Mouse (Mus musculus): ENCODE measurements at regions not wholly inside any gene's neighbourhood (a gene's known extent, or its start where the extent isn't known, plus 50 kb on each side); places are given as distances from the start of the nearest gene placed in this dataset.

DNA sequence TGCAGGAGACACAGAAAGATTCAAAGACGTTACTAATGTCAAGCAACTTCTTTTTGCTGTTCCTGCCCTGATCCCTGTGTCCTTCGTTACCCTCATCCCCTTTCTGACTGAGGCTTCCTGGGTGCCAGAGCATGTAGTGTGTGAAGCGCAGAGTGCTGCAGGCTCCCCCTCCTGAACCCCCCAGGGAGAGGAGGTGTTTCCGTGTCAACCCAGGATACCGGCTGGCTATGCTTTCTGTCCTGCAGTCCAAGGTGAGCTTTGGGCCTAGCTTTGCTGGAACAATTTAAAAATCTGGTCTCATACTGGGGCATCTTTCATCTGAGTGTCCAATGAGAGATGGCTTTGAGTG is 67.0 kb upstream of the Sept5 start:
- H3K27me3 ChIP-seq (replicated peaks; ENCODE audit: control insufficient read depth, insufficient read depth, low read length): no peaks in the 10 kb centered on the region
- 81% methylated on average over 5 of the region's 5 CpGs for WGBS
- H3K4me1 ChIP-seq (replicated peaks; ENCODE audit: control insufficient read depth, insufficient read depth, low read length): no peaks in the 10 kb centered on the region
- no peak overlapping the region for H3K27ac ChIP-seq (ENCODE audit: low read depth, low read length)
- H3K4me3 ChIP-seq (ENCODE audit: low read depth, low read length): no peak overlapping the region
- no peak overlapping the region for H3K4me2 ChIP-seq (replicated peaks; ENCODE audit: low read depth)
- no peak for TF ChIP-seq CTCF (IDR thresholded peaks at IDR 0.05; ENCODE audit: low read depth)
- H3K9me3 ChIP-seq (ENCODE audit: control insufficient read depth): no peaks in the 10 kb centered on the region
- ATAC-seq: no peak
- no peak overlapping the region for H3K9ac ChIP-seq (ENCODE audit: low read depth, low read length)
- no peaks in the 10 kb centered on the region for H3K36me3 ChIP-seq (ENCODE audit: control insufficient read depth, insufficient read depth)

GRCm38 (mm10) chr16:18704126-18704525 is 72.5 kb upstream of the Cldn5 start:
- WGBS: 56% methylated on average over 9 of the region's 9 CpGs

DNA sequence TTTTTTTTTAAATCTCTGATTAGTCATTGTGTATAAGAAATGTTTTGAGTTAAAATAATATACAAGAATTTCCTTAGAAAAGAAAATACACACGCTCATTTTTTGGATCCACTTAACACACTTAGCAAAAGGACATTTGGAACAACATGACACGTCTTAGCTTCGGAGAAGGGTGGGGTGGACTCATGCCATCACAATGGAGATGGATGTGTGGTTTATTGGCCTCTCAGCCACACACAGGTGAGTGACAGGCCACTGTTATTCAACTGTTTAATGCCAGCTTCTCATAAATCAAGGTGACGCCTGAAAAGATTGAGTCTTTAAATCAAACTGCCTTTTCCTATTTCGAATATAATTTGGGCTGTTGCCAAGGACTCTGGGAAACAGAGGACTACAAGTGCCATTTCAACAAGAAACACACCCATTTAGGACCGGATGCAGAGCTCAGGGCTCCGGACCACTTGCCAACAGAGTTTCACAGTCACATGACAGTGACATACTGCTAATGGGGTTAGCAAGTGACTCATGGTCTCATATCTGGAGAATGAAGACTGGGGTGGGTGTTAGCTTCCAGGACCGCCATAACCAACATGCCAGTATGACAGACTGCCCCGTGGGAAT is 71.5 kb upstream of the Cldn5 start:
- Histone ChIP-seq H3K9ac (ENCODE audit: low read depth, low read length) (no peak overlapping the region), H3K27me3 (replicated peaks; ENCODE audit: control insufficient read depth, insufficient read depth, low read length) (no peaks in the 10 kb centered on the region), H3K9me3 (ENCODE audit: control insufficient read depth) (no peaks in the 10 kb centered on the region), H3K4me1 (replicated peaks; ENCODE audit: control insufficient read depth, insufficient read depth, low read length) (no peaks in the 10 kb centered on the region), H3K4me2 (replicated peaks; ENCODE audit: low read depth) (no peak overlapping the region), H3K27ac (ENCODE audit: low read depth, low read length) (no peak overlapping the region), H3K36me3 (ENCODE audit: control insufficient read depth, insufficient read depth) (no peaks in the 10 kb centered on the region), H3K4me3 (ENCODE audit: low read depth, low read length) (no peak overlapping the region)
- TF ChIP-seq CTCF (IDR thresholded peaks at IDR 0.05; ENCODE audit: low read depth): no peak
- WGBS: 44% methylated on average over 9 of the region's 9 CpGs
- ATAC-seq: no peak

More at GRCm38 (mm10) chr16:18704126-18704525, 72.5 kb upstream of the Cldn5 start:
- no peak overlapping the region for H3K4me2 ChIP-seq (replicated peaks; ENCODE audit: low read depth)
- no peak overlapping the region for H3K27ac ChIP-seq (ENCODE audit: low read depth, low read length)
- no peaks in the 10 kb centered on the region for H3K4me1 ChIP-seq (replicated peaks; ENCODE audit: control insufficient read depth, insufficient read depth, low read length)
- TF ChIP-seq CTCF (IDR thresholded peaks at IDR 0.05; ENCODE audit: low read depth): no peak
- ATAC-seq: no peak
- H3K9ac ChIP-seq (ENCODE audit: low read depth, low read length): no peak overlapping the region
- no peak overlapping the region for H3K4me3 ChIP-seq (ENCODE audit: low read depth, low read length)
- no peaks in the 10 kb centered on the region for H3K9me3 ChIP-seq (ENCODE audit: control insufficient read depth)
- no peaks in the 10 kb centered on the region for H3K27me3 ChIP-seq (replicated peaks; ENCODE audit: control insufficient read depth, insufficient read depth, low read length)
- H3K36me3 ChIP-seq (ENCODE audit: control insufficient read depth, insufficient read depth): no peaks in the 10 kb centered on the region

DNA sequence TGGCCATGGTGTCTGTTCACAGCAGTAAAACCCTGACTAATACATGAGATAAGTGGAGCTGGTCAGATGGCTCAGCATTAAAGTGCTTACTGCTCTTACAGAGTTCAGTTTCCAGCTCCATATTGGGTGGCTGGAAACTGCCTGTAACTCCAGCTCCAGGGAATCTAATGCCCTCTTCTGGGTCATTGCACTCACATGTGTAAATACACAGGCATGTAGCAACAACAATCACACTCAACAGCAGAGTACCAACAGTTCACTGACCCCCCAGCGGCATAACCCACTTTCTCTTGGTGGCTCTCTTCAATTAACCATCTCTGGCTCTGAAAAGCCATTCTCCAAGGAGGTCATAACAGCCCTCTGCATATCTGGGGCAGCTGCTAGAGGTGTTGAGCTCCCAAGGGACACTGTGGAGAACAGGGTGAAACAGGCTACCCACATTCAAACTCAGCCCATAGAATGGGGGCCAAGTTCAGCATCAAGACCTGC is 65.0 kb upstream of the Cldn5 start:
- ATAC-seq: no peak
- Histone ChIP-seq H3K27ac (ENCODE audit: low read depth, low read length) (no peak overlapping the region), H3K4me2 (replicated peaks; ENCODE audit: low read depth) (no peak overlapping the region), H3K4me1 (replicated peaks; ENCODE audit: control insufficient read depth, insufficient read depth, low read length) (no peaks in the 10 kb centered on the region), H3K4me3 (ENCODE audit: low read depth, low read length) (no peak overlapping the region), H3K36me3 (ENCODE audit: control insufficient read depth, insufficient read depth) (no peaks in the 10 kb centered on the region), H3K27me3 (replicated peaks; ENCODE audit: control insufficient read depth, insufficient read depth, low read length) (no peaks in the 10 kb centered on the region), H3K9ac (ENCODE audit: low read depth, low read length) (no peak overlapping the region), H3K9me3 (ENCODE audit: control insufficient read depth) (no peaks in the 10 kb centered on the region)
- no peak for TF ChIP-seq CTCF (IDR thresholded peaks at IDR 0.05; ENCODE audit: low read depth)
- WGBS: 81% methylated on average over 1 of the region's 1 CpGs

DNA sequence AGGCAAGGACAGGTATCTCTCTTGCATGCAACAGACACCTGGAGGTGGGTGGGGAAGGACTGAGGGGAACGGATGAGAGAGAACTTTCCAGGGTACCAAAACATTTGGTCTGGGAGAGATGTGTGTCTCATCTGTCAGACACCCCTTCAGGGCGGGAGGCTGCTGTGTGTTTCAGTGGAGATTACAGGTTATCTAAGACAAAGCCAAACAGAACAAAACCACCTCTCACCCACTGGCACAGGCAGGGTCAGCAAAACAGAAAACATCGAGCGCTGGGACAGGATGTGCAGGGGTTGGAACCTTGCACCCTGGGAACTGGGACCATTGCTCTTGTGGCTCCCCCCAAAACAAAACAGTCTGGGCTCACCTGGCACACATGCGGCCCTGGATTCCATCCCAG is 63.6 kb upstream of the Cldn5 start:
- Histone ChIP-seq H3K9ac (ENCODE audit: low read depth, low read length) (no peak overlapping the region), H3K27me3 (replicated peaks; ENCODE audit: control insufficient read depth, insufficient read depth, low read length) (no peaks in the 10 kb centered on the region), H3K36me3 (ENCODE audit: control insufficient read depth, insufficient read depth) (no peaks in the 10 kb centered on the region), H3K4me1 (replicated peaks; ENCODE audit: control insufficient read depth, insufficient read depth, low read length) (no peaks in the 10 kb centered on the region), H3K27ac (ENCODE audit: low read depth, low read length) (no peak overlapping the region), H3K4me2 (replicated peaks; ENCODE audit: low read depth) (no peak overlapping the region), H3K9me3 (ENCODE audit: control insufficient read depth) (no peaks in the 10 kb centered on the region), H3K4me3 (ENCODE audit: low read depth, low read length) (no peak overlapping the region)
- no peak for ATAC-seq
- no peak for TF ChIP-seq CTCF (IDR thresholded peaks at IDR 0.05; ENCODE audit: low read depth)
- WGBS: 61% methylated on average over 5 of the region's 5 CpGs

DNA sequence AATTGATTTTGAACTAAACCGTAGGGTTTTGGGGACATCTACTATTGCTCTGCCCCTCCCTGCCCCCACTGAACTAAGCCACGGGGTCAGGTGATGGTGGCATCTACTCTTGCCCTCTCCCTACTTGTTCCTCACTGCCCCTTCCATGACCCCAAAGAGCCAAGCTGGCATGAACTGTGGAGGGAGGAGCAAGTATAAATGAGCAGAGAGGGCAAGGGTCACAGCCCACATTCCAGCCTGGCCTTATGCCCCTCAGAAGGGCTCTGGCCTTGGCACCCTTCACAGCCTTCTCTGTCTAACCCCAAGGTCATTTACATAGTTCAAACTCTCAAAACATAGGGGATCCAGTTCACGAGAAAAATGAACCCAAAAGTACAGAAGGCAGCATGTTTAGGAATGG is 61.3 kb upstream of the Cldn5 start:
- no peak overlapping the region for H3K27ac ChIP-seq (ENCODE audit: low read depth, low read length)
- no peak overlapping the region for H3K4me2 ChIP-seq (replicated peaks; ENCODE audit: low read depth)
- no peaks in the 10 kb centered on the region for H3K36me3 ChIP-seq (ENCODE audit: control insufficient read depth, insufficient read depth)
- no peaks in the 10 kb centered on the region for H3K27me3 ChIP-seq (replicated peaks; ENCODE audit: control insufficient read depth, insufficient read depth, low read length)
- no peaks in the 10 kb centered on the region for H3K4me1 ChIP-seq (replicated peaks; ENCODE audit: control insufficient read depth, insufficient read depth, low read length)
- WGBS: 57% methylated on average over 3 of the region's 3 CpGs
- H3K9me3 ChIP-seq (ENCODE audit: control insufficient read depth): no peaks in the 10 kb centered on the region
- H3K9ac ChIP-seq (ENCODE audit: low read depth, low read length): no peak overlapping the region
- no peak overlapping the region for H3K4me3 ChIP-seq (ENCODE audit: low read depth, low read length)
- no peak for TF ChIP-seq CTCF (IDR thresholded peaks at IDR 0.05; ENCODE audit: low read depth)
- no peak for ATAC-seq

DNA sequence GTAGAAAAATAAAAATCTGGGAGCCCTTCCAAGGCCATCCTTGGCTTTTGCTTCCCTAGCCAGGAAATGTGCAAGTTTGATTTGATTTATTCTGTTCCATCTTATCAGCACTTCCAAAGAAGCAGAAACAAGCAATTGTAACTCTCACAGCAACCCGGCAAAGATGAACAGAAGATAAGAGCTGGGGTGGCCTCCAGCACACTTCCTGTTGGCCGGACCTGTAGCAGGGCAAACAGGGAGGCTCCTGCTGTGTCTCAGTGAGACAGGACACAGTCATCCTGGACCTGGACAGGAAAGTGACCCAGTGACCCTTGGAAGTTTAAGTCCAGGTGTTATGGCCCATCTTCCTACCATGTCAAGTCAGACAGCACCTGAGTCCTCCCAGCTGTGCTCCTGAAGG is 58.6 kb upstream of the Cldn5 start:
- TF ChIP-seq CTCF (IDR thresholded peaks at IDR 0.05; ENCODE audit: low read depth): no peak
- Histone ChIP-seq H3K9ac (ENCODE audit: low read depth, low read length) (no peak overlapping the region), H3K36me3 (ENCODE audit: control insufficient read depth, insufficient read depth) (no peaks in the 10 kb centered on the region), H3K4me2 (replicated peaks; ENCODE audit: low read depth) (no peak overlapping the region), H3K27ac (ENCODE audit: low read depth, low read length) (no peak overlapping the region), H3K9me3 (ENCODE audit: control insufficient read depth) (no peaks in the 10 kb centered on the region), H3K4me3 (ENCODE audit: low read depth, low read length) (no peak overlapping the region), H3K4me1 (replicated peaks; ENCODE audit: control insufficient read depth, insufficient read depth, low read length) (no peaks in the 10 kb centered on the region), H3K27me3 (replicated peaks; ENCODE audit: control insufficient read depth, insufficient read depth, low read length) (no peaks in the 10 kb centered on the region)
- ATAC-seq: no peak
- 8% methylated on average over 2 of the region's 2 CpGs for WGBS
